Mouse (Mus musculus) testis, adult 2 months (tissue): ENCODE measurements around the gene Ogdh.

Source experiments
- CTCF ChIP-seq: fragments of 200-500 bp; IDR thresholded peaks from 2 replicates; pipeline ENCODE4 v1.5.1; 2012; ENCODE audit warnings: low read depth, mild to moderate bottlenecking, inconsistent platforms, low read length, moderate library complexity; ENCODE audit not compliant: control insufficient read depth, insufficient read depth, insufficient replicate concordance
- POLR2A ChIP-seq: fragments of 200-500 bp; IDR thresholded peaks from 2 replicates; pipeline ENCODE4 v1.6.1; 2012; ENCODE audit warnings: low read depth, mild to moderate bottlenecking, inconsistent platforms, low read length, moderate library complexity; ENCODE audit not compliant: control insufficient read depth

- TF ChIP-seq POLR2A: no peak
- TF ChIP-seq CTCF: no peak
These were observed 100.3 kb downstream of the Ogdh start for GRCm38 (mm10) chr11:6391516-6392276.
